Mouse (Mus musculus) kidney, embryonic 16.5 days (tissue): ENCODE data around the gene Eps8l2. TPM values are rescaled to one million over a fixed set of nuclear protein-coding genes. Genes with fewer than 3 reads are reported as not detected.
"Not testable (repeated sequence)": the region's sequence is repeated elsewhere in the genome, so short reads cannot be mapped to it uniquely, and the experiment has no call there.

Experiments used
- ATAC-seq: fragments of 200-750 bp; cut with Nextera tagmentation; 2 replicates; pipeline ENCODE4 v1.8.0; 2017; ENCODE audit warnings: moderate TSS enrichment; ENCODE audit not compliant: low FRiP score, low TSS enrichment
- H3K27ac ChIP-seq: fragments of 300-500 bp; sonication (generic); 2 replicates; pipeline ENCODE4 v1.5.1; 2014; ENCODE audit warnings: low read length
- H3K27me3 ChIP-seq: fragments of 300-500 bp; sonication (generic); 2 replicates; pipeline ENCODE4 v1.6.1; 2014; ENCODE audit warnings: low read length, control low read depth, mixed read lengths; ENCODE audit not compliant: insufficient read depth
- H3K36me3 ChIP-seq: fragments of 300-500 bp; sonication (generic); 2 replicates; pipeline ENCODE4 v1.6.1; 2014; ENCODE audit warnings: low read length, control low read depth, mixed read lengths; ENCODE audit not compliant: insufficient read depth
- H3K4me1 ChIP-seq: fragments of 300-500 bp; sonication (generic); 2 replicates; pipeline ENCODE4 v1.6.1; 2014; ENCODE audit warnings: low read length, control low read depth, mixed read lengths; ENCODE audit not compliant: insufficient read depth
- H3K4me2 ChIP-seq: fragments of 300-500 bp; sonication (generic); replicated peaks from 2 replicates; pipeline ENCODE4 v1.6.1; 2014; ENCODE audit warnings: low read depth, low read length
- H3K4me3 ChIP-seq: fragments of 300-500 bp; sonication (generic); 2 replicates; pipeline ENCODE4 v1.5.1; 2014; ENCODE audit warnings: mild to moderate bottlenecking, low read length
- H3K9ac ChIP-seq: fragments of 300-500 bp; sonication (generic); replicated peaks from 2 replicates; pipeline ENCODE4 v1.6.1; 2014; ENCODE audit warnings: low read length
- H3K9me3 ChIP-seq: fragments of 300-500 bp; sonication (generic); 2 replicates; pipeline ENCODE4 v1.6.1; 2016; ENCODE audit warnings: low read length, control low read depth
- WGBS: fragments of 180-500 bp; shearing (Covaris S2); extraction: QIAGEN DNeasy Blood & Tissue Kit; methylation state at CpG from one replicate; pipeline ENCODE4 v1.1.7; 2014; 5-methylcytosine and 5-hydroxymethylcytosine counted together
- polyA plus RNA-seq: library from polyadenylated mRNA; unstranded; fragments of >200 nt; fragmentation: Nextera tagmentation; extraction: Ambion mirVana; gene quantifications from 2 replicates; pipeline ENCODE4 v1.2.1, GENCODE M21; 2015

Gene Eps8l2
- polyA plus RNA-seq, 1 experiment from 2014 or later = 59.4 TPM

DNA sequence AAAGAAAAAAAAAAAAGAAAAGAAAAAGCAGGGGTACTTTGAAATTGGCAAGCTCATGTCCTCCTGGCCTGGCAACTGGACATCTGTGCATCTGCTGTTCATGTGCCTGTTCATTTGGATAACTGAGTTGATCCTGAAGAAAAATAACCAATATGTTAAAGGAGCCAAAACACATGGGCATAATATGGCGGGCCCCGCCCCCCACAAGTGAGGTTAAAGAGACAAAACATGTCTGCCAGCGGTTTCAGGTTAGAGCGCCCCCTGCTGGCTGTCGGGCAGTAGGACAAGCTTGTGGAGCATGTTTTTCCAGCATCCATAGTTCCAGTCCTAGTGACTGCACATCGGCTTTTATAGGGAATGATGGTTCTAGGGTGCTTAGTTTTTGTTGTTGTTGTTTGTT, 56.1 kb downstream of the Eps8l2 start:
- Histone ChIP-seq H3K36me3 (peaks cover 25% of the 10 kb centered on the region), H3K27ac (no peak overlapping the region), H3K4me3 (no peak overlapping the region), H3K9me3 (no peaks in the 10 kb centered on the region), H3K4me2 (no peak overlapping the region), H3K9ac (no peak overlapping the region), H3K4me1 (peaks cover 14% of the 10 kb centered on the region), H3K27me3 (no peaks in the 10 kb centered on the region)
- no peak for ATAC-seq
- 27% methylated on average over 6 of the region's 6 CpGs for WGBS

DNA sequence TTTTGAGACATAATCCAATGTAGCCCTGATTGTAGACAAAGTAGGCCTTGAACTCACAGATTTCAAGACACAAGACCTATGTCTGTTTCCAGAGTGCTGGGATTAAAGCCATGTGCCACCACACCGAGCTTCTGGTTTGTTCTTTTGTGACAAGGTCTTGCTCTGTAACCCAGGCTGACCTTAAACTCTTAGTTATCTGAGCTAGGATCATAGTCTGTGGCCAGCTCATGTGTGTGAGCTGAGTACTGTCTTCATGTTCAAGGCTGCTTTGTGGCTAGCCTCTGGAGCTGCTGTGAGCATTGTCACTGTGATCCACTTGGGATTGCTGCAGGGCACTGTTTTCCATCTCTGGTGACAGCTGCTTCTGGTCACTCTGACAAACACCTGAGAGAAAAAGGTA, 56.7 kb downstream of the Eps8l2 start:
- Histone ChIP-seq H3K4me3 (no peak overlapping the region), H3K4me2 (no peak overlapping the region), H3K9me3 (no peaks in the 10 kb centered on the region), H3K4me1 (peaks cover 14% of the 10 kb centered on the region), H3K36me3 (peaks cover 26% of the 10 kb centered on the region), H3K27ac (no peak overlapping the region), H3K9ac (no peak overlapping the region), H3K27me3 (no peaks in the 10 kb centered on the region)
- ATAC-seq = no peak
- 74% methylated on average over 1 of the region's 1 CpGs for WGBS

DNA sequence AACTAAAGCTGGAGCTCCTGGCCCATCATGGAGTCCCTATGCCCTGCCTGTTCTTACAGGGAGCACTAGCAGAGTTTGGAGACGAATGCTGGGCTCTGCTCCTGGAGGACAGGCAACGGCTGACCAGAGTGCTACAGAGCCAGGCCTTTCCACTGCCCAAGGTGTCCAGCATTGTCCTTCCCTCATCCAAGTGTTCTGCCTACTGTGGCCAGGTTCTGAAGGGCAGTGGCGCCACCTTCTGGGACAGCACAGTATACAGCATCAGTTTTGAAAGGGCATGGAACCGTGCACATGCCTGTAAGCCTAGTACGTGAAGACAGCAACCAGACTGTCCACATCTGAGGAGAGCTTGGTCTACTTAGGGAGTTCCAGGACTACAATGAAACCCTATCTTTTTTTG, 64.6 kb downstream of the Eps8l2 start:
- no peak overlapping the region for H3K4me3 ChIP-seq
- WGBS = 44% methylated on average over 5 of the region's 5 CpGs

DNA sequence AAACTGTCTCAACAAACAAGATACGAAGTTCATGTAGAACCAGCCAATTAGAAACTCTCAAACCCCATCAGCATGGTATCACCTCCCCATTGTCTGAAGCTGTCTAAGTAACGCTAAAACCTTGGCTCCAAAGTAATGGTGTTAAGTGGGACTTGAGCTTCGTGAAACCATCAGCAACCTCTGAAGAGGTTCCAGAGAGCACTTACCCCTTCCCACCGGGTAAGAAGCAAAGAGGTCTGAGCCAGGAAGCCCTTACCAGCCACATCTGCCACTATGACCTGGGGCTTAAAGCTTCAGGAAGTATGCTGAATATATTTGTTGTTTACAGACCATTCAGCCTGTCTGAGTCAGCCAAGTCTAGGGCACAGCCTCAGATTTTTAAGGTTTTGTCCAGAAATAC, 66.8 kb downstream of the Eps8l2 start:
- no peak for ATAC-seq
- WGBS = 77% methylated on average over 4 of the region's 4 CpGs
- peaks cover 45% of the 10 kb centered on the region for H3K36me3 ChIP-seq
- no peaks in the 10 kb centered on the region for H3K9me3 ChIP-seq
- H3K9ac ChIP-seq = no peak overlapping the region
- 0 out of 2 replicates have a peak, but pooled peaks cover 2% of the 10 kb centered on the region for H3K4me1 ChIP-seq
- H3K4me3 ChIP-seq = no peak overlapping the region
- no peaks in the 10 kb centered on the region for H3K27me3 ChIP-seq
- H3K4me2 ChIP-seq = no peak overlapping the region
- no peak overlapping the region for H3K27ac ChIP-seq

More for the DNA sequence above, 64.6 kb downstream of the Eps8l2 start:
- no peak overlapping the region for H3K27ac ChIP-seq
- H3K27me3 ChIP-seq = no peaks in the 10 kb centered on the region
- H3K36me3 ChIP-seq = peaks cover 38% of the 10 kb centered on the region
- no peak overlapping the region for H3K4me2 ChIP-seq
- H3K9me3 ChIP-seq = no peaks in the 10 kb centered on the region
- peak; percentile 64; the same call in 1 of the 2 replicates for ATAC-seq
- no peak overlapping the region for H3K9ac ChIP-seq
- H3K4me1 ChIP-seq = no peaks in the 10 kb centered on the region

DNA sequence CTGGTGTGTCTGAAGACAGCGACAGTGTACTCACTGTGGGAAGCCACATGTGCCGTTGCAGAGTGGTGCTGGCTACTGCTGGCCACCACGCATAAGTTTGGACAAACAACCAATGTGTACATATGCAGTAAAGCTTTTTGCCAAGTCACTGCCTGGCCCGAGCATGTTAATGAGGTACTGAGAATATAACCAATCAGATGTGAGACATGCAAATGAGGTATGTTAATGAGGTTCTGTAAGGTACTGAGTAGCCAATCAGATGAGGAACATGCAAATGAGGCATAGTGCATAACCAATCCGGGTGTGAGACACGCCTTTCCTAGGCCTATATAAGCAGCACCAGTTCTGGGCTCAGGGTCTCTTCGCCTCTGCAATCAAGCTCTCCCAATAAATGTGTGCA, 69.0 kb downstream of the Eps8l2 start:
- not testable (repeated sequence) for H3K4me2 ChIP-seq, H3K4me1 ChIP-seq, H3K27ac ChIP-seq, H3K9ac ChIP-seq, H3K4me3 ChIP-seq, H3K27me3 ChIP-seq, ATAC-seq, H3K9me3 ChIP-seq
- peaks cover 27% of the 10 kb centered on the region for H3K36me3 ChIP-seq
- WGBS = 99% methylated on average over 7 of the region's 7 CpGs

DNA sequence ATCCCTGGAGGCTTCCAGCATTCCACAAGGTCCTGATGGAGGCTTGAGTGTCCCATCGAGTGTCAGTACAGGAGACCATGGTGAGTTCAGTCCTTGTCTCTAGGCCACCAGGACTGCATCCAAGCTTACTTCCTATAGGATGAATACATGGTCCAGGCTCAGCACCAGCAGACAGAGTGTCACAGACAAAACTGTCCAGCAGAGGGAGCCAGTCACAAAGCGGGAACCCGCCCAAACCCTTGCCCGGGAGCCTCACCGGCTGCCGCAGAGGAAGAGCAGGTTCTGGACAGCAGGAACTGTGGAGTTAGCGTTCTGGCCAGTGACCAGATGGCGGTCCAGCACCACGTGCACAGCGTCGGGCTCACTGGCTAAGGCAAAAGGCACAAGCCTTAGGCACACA, 70.2 kb downstream of the Eps8l2 start:
- no peaks in the 10 kb centered on the region for H3K27me3 ChIP-seq
- no peaks in the 10 kb centered on the region for H3K9me3 ChIP-seq
- H3K9ac ChIP-seq = 0 out of 2 replicates have a peak overlapping the region, but pooled peaks have one; percentile 17
- peaks cover 24% of the 10 kb centered on the region for H3K36me3 ChIP-seq
- ATAC-seq = peak; percentile 36
- no peak overlapping the region for H3K27ac ChIP-seq
- H3K4me3 ChIP-seq = no peak overlapping the region
- peaks cover 10% of the 10 kb centered on the region for H3K4me1 ChIP-seq
- 10% methylated on average over 11 of the region's 11 CpGs for WGBS
- H3K4me2 ChIP-seq = no peak overlapping the region

DNA sequence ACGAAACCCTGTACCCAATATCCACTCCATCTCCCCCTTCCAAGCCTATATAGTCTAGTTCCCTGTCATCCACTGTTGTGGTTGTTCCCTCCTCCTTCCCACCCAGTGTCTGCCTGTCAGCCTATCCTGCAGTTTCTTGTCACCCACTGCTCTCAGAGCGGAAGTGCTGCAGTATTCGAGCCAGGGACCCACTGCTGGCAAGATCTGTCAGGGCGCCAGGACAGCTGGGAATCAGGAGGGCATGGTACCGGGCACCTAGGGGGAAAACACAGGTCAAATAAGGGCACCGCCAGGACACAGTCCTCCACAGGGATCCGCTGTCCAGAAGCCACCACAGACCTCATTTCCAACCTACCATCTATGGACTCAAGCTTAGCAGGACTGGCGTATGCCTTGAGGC, 72.0 kb downstream of the Eps8l2 start:
- no peak overlapping the region for H3K27ac ChIP-seq
- no peak overlapping the region for H3K9ac ChIP-seq
- ATAC-seq = no peak
- H3K4me1 ChIP-seq = peaks cover 15% of the 10 kb centered on the region
- no peak overlapping the region for H3K4me3 ChIP-seq
- H3K4me2 ChIP-seq = no peak overlapping the region
- WGBS = 93% methylated on average over 8 of the region's 8 CpGs
- peaks cover 24% of the 10 kb centered on the region for H3K36me3 ChIP-seq
- H3K27me3 ChIP-seq = no peaks in the 10 kb centered on the region
- no peaks in the 10 kb centered on the region for H3K9me3 ChIP-seq

DNA sequence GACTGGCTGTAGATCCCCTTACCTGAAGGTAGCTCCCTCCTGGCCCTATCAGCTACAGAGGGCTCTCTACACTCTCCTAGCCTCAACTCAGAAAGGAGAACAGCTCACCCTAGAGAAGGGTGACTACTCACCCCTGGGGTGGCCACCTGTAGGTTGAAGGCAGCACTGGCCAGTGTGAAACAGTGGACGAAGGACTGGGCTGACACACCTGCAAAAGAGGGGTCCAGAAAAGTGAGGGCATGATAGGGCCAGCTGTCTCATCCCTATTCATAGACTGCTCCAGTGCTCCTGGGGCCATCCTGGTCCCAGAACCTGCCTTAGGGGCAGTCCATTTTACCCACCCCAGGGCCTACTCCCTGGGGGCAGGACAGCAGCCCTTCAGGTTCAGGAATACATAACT, 73.0 kb downstream of the Eps8l2 start:
- 87% methylated on average over 1 of the region's 1 CpGs for WGBS
- ATAC-seq = no peak

More for the DNA sequence above, 73.0 kb downstream of the Eps8l2 start:
- H3K4me1 ChIP-seq = peaks cover 15% of the 10 kb centered on the region
- H3K36me3 ChIP-seq = peaks cover 24% of the 10 kb centered on the region
- no peaks in the 10 kb centered on the region for H3K9me3 ChIP-seq
- H3K4me2 ChIP-seq = no peak overlapping the region
- H3K27me3 ChIP-seq = no peaks in the 10 kb centered on the region
- H3K4me3 ChIP-seq = no peak overlapping the region
- H3K27ac ChIP-seq = no peak overlapping the region
- no peak overlapping the region for H3K9ac ChIP-seq

Other genes with a start within 250 kb of the Eps8l2 start
- gene Sigirr, start 238.3 kb upstream of the Eps8l2 start, polyA plus RNA-seq = 37.7 and 45.2 TPM in 2 replicates
- 8.0 and 8.6 TPM in 2 replicates for gene Ano9, start 221.1 kb upstream of the Eps8l2 start, polyA plus RNA-seq
- 85.5 and 86.7 TPM in 2 replicates for gene Ptdss2, start 216.5 kb upstream of the Eps8l2 start, polyA plus RNA-seq
- gene Rnh1, start 166.0 kb upstream of the Eps8l2 start, polyA plus RNA-seq = 141 and 155 TPM in 2 replicates
- gene Hras, start 144.9 kb upstream of the Eps8l2 start, polyA plus RNA-seq = 40.3 and 78.3 TPM in 2 replicates
- gene Lrrc56, start 144.7 kb upstream of the Eps8l2 start, polyA plus RNA-seq = 13.5 and 15.1 TPM in 2 replicates
- gene Lmntd2, start 124.8 kb upstream of the Eps8l2 start, polyA plus RNA-seq = 3.9 and 4.4 TPM in 2 replicates
- 76.3 and 78.3 TPM in 2 replicates for gene Rassf7, start 123.0 kb upstream of the Eps8l2 start, polyA plus RNA-seq
- gene Phrf1, start 110.1 kb upstream of the Eps8l2 start, polyA plus RNA-seq = 81.2 and 93.0 TPM in 2 replicates
- gene Irf7, start 72.4 kb upstream of the Eps8l2 start, polyA plus RNA-seq = 3.2 and 6.0 TPM in 2 replicates
- gene Cdhr5, start 62.1 kb upstream of the Eps8l2 start, polyA plus RNA-seq = 15.4 and 16.3 TPM in 2 replicates
- gene Sct, start 59.7 kb upstream of the Eps8l2 start, polyA plus RNA-seq = 45.2 and 47.1 TPM in 2 replicates
- 1.3 and 1.5 TPM in 2 replicates for gene Drd4, start 46.9 kb upstream of the Eps8l2 start, polyA plus RNA-seq
- gene Deaf1, start 11.2 kb upstream of the Eps8l2 start, polyA plus RNA-seq = 77.4 and 87.5 TPM in 2 replicates
- gene Tmem80, start 11.1 kb upstream of the Eps8l2 start, polyA plus RNA-seq = 49.3 and 59.8 TPM in 2 replicates
- 371 and 374 TPM in 2 replicates for gene Taldo1, start 53.3 kb downstream of the Eps8l2 start, polyA plus RNA-seq
- 63.7 and 65.3 TPM in 2 replicates for gene Gatd1, start 75.3 kb downstream of the Eps8l2 start, polyA plus RNA-seq
- gene Cend1, start 90.6 kb downstream of the Eps8l2 start, polyA plus RNA-seq = 3.0 TPM in 2 replicates
- gene Slc25a22, start 99.0 kb downstream of the Eps8l2 start, polyA plus RNA-seq = 33.2 and 39.9 TPM in 2 replicates
- gene Pidd1, start 105.1 kb downstream of the Eps8l2 start, polyA plus RNA-seq = 11.4 and 12.6 TPM in 2 replicates
- gene Rplp2, start 108.5 kb downstream of the Eps8l2 start, polyA plus RNA-seq = 1,055 and 1,146 TPM in 2 replicates
- 47.0 and 51.5 TPM in 2 replicates for gene Pnpla2, start 116.3 kb downstream of the Eps8l2 start, polyA plus RNA-seq
- 23.7 and 24.1 TPM in 2 replicates for gene Cracr2b, start 122.2 kb downstream of the Eps8l2 start, polyA plus RNA-seq
- 48.4 and 54.3 TPM in 2 replicates for gene Cd151, start 128.5 kb downstream of the Eps8l2 start, polyA plus RNA-seq
- gene Polr2l, start 136.3 kb downstream of the Eps8l2 start, polyA plus RNA-seq = 68.8 and 73.2 TPM in 2 replicates
- 105 and 110 TPM in 2 replicates for gene Tspan4, start 136.4 kb downstream of the Eps8l2 start, polyA plus RNA-seq
- gene Chid1, start 201.0 kb downstream of the Eps8l2 start, polyA plus RNA-seq = 47.7 and 50.5 TPM in 2 replicates
- gene Ap2a2, start 223.3 kb downstream of the Eps8l2 start, polyA plus RNA-seq = 99.4 and 100 TPM in 2 replicates